Mouse (Mus musculus) megakaryocyte, embryonic 14.5 days (primary cell): ENCODE results near the gene Vps13c.

ENCODE experiments used
- FLI1 ChIP-seq: IDR thresholded peaks from 2 replicates; pipeline ENCODE4 v1.6.1; 2012; ENCODE audit warnings: low read length, inconsistent platforms, mixed read lengths
- GATA1 ChIP-seq: IDR thresholded peaks from 3 replicates; pipeline ENCODE4 v1.6.1; 2012; ENCODE audit warnings: mixed read lengths, low read length, inconsistent platforms, borderline replicate concordance

DNA sequence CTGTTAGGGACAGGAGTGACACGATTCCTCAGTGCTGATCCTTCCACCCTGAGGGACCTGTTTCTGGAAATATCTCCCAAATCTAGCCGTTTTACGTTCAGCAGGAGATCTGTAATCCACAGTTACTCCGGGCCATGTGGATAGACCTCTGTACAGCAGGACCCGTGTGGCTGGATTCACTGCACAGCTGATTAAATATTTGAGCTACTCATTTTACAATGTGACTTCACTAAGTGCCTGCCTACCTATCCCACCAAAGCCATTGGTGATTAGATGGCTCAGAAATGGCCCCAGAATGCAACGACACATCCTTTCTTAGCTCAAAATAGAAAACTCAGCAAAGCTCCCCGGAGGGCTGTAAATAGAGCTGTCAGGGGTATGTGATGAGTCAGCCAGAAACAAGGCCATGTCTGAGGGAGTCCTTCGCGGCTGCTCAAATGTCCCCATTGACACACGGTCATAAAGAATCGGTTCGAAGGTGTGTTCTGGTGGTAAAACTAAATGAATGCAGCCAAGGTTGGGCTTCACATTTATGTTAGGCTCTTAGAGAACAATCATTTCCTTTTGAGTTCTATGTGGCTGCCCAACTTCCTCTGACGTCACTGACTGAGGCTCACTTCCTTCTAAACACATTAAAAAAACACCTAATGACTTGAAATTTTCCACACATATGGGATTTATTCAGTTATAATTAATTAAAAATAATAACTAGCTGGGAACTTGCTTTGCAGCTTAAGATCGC, 40.9 kb upstream of the Vps13c start:
- no peak for TF ChIP-seq GATA1
- TF ChIP-seq FLI1: no peak
